Mouse (Mus musculus): ENCODE results near the gene Adgrb2. TPM values are rescaled to one million over a fixed set of nuclear protein-coding genes. Genes with fewer than 3 reads are reported as not detected.

Gene Adgrb2
- 2.1 and 2.2 TPM in 2 replicates for polyA plus RNA-seq (2014; fragmentation: Nextera tagmentation; extraction: Ambion mirVana)

- Histone ChIP-seq H3K4me2 (ENCODE audit: low read depth, low read length) (peak within 1 kb of the TSS; percentile 99), H3K27ac (replicated peaks; ENCODE audit: low read depth, low read length) (no peak within 1 kb of the TSS), H3K36me3 (replicated peaks; ENCODE audit: control insufficient read depth, insufficient read depth, low read depth, low read length) (no peaks in the 10 kb centered on the region), H3K27me3 (ENCODE audit: control insufficient read depth, insufficient read depth, low read length) (peaks cover 41% of the 10 kb centered on the region), H3K4me1 (ENCODE audit: control insufficient read depth, insufficient read depth, low read length) (peaks cover 16% of the 10 kb centered on the region), H3K4me3 (ENCODE audit: low read depth, low read length) (peak within 1 kb of the TSS; percentile 54), H3K9me3 (replicated peaks; ENCODE audit: control insufficient read depth, low read length) (no peaks in the 10 kb centered on the region), H3K9ac (replicated peaks; ENCODE audit: low read length) (peak within 1 kb of the TSS; percentile 72)
- WGBS, result under 1% methylated on average over 22 of the region's 77 CpGs
- ATAC-seq (replicated peaks; ENCODE audit: insufficient number of reproducible peaks, low FRiP score, low TSS enrichment, low read depth) (peak; percentile 45), DNase-seq (ENCODE audit: low spot score) (peak; percentile 61)
Observed at GRCm38 (mm10) chr4:129984421-129985061, at the start of gene Adgrb2. Adgrb2 (plus strand) TSS chr4:129984870.

- Histone ChIP-seq H3K4me1 (ENCODE audit: control insufficient read depth, insufficient read depth, low read length) (no peaks in the 10 kb centered on the region), H3K4me2 (ENCODE audit: low read depth, low read length) (no peak overlapping the region), H3K36me3 (replicated peaks; ENCODE audit: control insufficient read depth, insufficient read depth, low read depth, low read length) (no peaks in the 10 kb centered on the region), H3K9ac (replicated peaks; ENCODE audit: low read length) (no peak overlapping the region), H3K9me3 (replicated peaks; ENCODE audit: control insufficient read depth, low read length) (no peaks in the 10 kb centered on the region), H3K4me3 (ENCODE audit: low read depth, low read length) (no peak overlapping the region), H3K27me3 (ENCODE audit: control insufficient read depth, insufficient read depth, low read length) (no peaks in the 10 kb centered on the region), H3K27ac (replicated peaks; ENCODE audit: low read depth, low read length) (no peak overlapping the region)
- 74% methylated on average over 6 of the region's 6 CpGs for WGBS
- DNase-seq (ENCODE audit: low spot score) (no peak), ATAC-seq (replicated peaks; ENCODE audit: insufficient number of reproducible peaks, low FRiP score, low TSS enrichment, low read depth) (no peak)
Observed at GRCm38 (mm10) chr4:129951359-129951821, 33.3 kb upstream of the Adgrb2 start.

- 52% methylated on average over 5 of the region's 5 CpGs for WGBS
- Histone ChIP-seq H3K9ac (replicated peaks; ENCODE audit: low read length) (no peak overlapping the region), H3K27ac (replicated peaks; ENCODE audit: low read depth, low read length) (no peak overlapping the region)
Observed at GRCm38 (mm10) chr4:129952241-129952810, 32.3 kb upstream of the Adgrb2 start.

GRCm38 (mm10) chr4:129954527-129954926 is 30.1 kb upstream of the Adgrb2 start:
- Histone ChIP-seq H3K36me3 (replicated peaks; ENCODE audit: control insufficient read depth, insufficient read depth, low read depth, low read length) (no peaks in the 10 kb centered on the region), H3K4me1 (ENCODE audit: control insufficient read depth, insufficient read depth, low read length) (no peaks in the 10 kb centered on the region), H3K4me2 (ENCODE audit: low read depth, low read length) (no peak overlapping the region), H3K9me3 (replicated peaks; ENCODE audit: control insufficient read depth, low read length) (no peaks in the 10 kb centered on the region), H3K4me3 (ENCODE audit: low read depth, low read length) (no peak overlapping the region), H3K27me3 (ENCODE audit: control insufficient read depth, insufficient read depth, low read length) (no peaks in the 10 kb centered on the region), H3K9ac (replicated peaks; ENCODE audit: low read length) (no peak overlapping the region), H3K27ac (replicated peaks; ENCODE audit: low read depth, low read length) (no peak overlapping the region)
- WGBS, result 62% methylated on average over 2 of the region's 2 CpGs
- DNase-seq (ENCODE audit: low spot score) (no peak), ATAC-seq (replicated peaks; ENCODE audit: insufficient number of reproducible peaks, low FRiP score, low TSS enrichment, low read depth) (no peak)

More at GRCm38 (mm10) chr4:129952241-129952810, 32.3 kb upstream of the Adgrb2 start:
- DNase-seq (ENCODE audit: low spot score) (no peak), ATAC-seq (replicated peaks; ENCODE audit: insufficient number of reproducible peaks, low FRiP score, low TSS enrichment, low read depth) (no peak)
- no peak overlapping the region for H3K4me3 ChIP-seq (ENCODE audit: low read depth, low read length)
- no peaks in the 10 kb centered on the region for H3K36me3 ChIP-seq (replicated peaks; ENCODE audit: control insufficient read depth, insufficient read depth, low read depth, low read length)
- no peaks in the 10 kb centered on the region for H3K4me1 ChIP-seq (ENCODE audit: control insufficient read depth, insufficient read depth, low read length)
- H3K4me2 ChIP-seq (ENCODE audit: low read depth, low read length), result no peak overlapping the region
- H3K27me3 ChIP-seq (ENCODE audit: control insufficient read depth, insufficient read depth, low read length), result no peaks in the 10 kb centered on the region
- no peaks in the 10 kb centered on the region for H3K9me3 ChIP-seq (replicated peaks; ENCODE audit: control insufficient read depth, low read length)

GRCm38 (mm10) chr4:129960180-129960944 is 24.3 kb upstream of the Adgrb2 start:
- Histone ChIP-seq H3K4me2 (ENCODE audit: low read depth, low read length) (peak overlapping the region; percentile 90), H3K9ac (replicated peaks; ENCODE audit: low read length) (peak overlapping the region; percentile 14), H3K27ac (replicated peaks; ENCODE audit: low read depth, low read length) (no peak overlapping the region), H3K27me3 (ENCODE audit: control insufficient read depth, insufficient read depth, low read length) (no peaks in the 10 kb centered on the region), H3K9me3 (replicated peaks; ENCODE audit: control insufficient read depth, low read length) (no peaks in the 10 kb centered on the region), H3K36me3 (replicated peaks; ENCODE audit: control insufficient read depth, insufficient read depth, low read depth, low read length) (no peaks in the 10 kb centered on the region), H3K4me1 (ENCODE audit: control insufficient read depth, insufficient read depth, low read length) (0 out of 2 replicates have a peak, but pooled peaks cover 3% of the 10 kb centered on the region), H3K4me3 (ENCODE audit: low read depth, low read length) (peak overlapping the region; percentile 34)
- DNase-seq (ENCODE audit: low spot score), result peak; percentile 85
- ATAC-seq (replicated peaks; ENCODE audit: insufficient number of reproducible peaks, low FRiP score, low TSS enrichment, low read depth), result peak; percentile 74
- 3% methylated on average over 36 of the region's 37 CpGs for WGBS

- H3K9me3 ChIP-seq (replicated peaks; ENCODE audit: control insufficient read depth, low read length), result no peaks in the 10 kb centered on the region
- no peak overlapping the region for H3K27ac ChIP-seq (replicated peaks; ENCODE audit: low read depth, low read length)
- no peak overlapping the region for H3K9ac ChIP-seq (replicated peaks; ENCODE audit: low read length)
- 50% methylated on average over 11 of the region's 11 CpGs for WGBS
- H3K4me3 ChIP-seq (ENCODE audit: low read depth, low read length), result no peak overlapping the region
- H3K27me3 ChIP-seq (ENCODE audit: control insufficient read depth, insufficient read depth, low read length), result no peaks in the 10 kb centered on the region
- no peaks in the 10 kb centered on the region for H3K36me3 ChIP-seq (replicated peaks; ENCODE audit: control insufficient read depth, insufficient read depth, low read depth, low read length)
- H3K4me2 ChIP-seq (ENCODE audit: low read depth, low read length), result no peak overlapping the region
- H3K4me1 ChIP-seq (ENCODE audit: control insufficient read depth, insufficient read depth, low read length), result no peaks in the 10 kb centered on the region; the same call in 1 of the 2 replicates
- no peak for DNase-seq (ENCODE audit: low spot score)
- no peak for ATAC-seq (replicated peaks; ENCODE audit: insufficient number of reproducible peaks, low FRiP score, low TSS enrichment, low read depth)
Observed at GRCm38 (mm10) chr4:129965294-129965693, 19.4 kb upstream of the Adgrb2 start.

GRCm38 (mm10) chr4:129966201-129966600 is 18.5 kb upstream of the Adgrb2 start:
- no peak overlapping the region for H3K9ac ChIP-seq (replicated peaks; ENCODE audit: low read length)
- no peak overlapping the region for H3K4me2 ChIP-seq (ENCODE audit: low read depth, low read length)
- no peaks in the 10 kb centered on the region for H3K27me3 ChIP-seq (ENCODE audit: control insufficient read depth, insufficient read depth, low read length)
- no peaks in the 10 kb centered on the region for H3K36me3 ChIP-seq (replicated peaks; ENCODE audit: control insufficient read depth, insufficient read depth, low read depth, low read length)
- ATAC-seq (replicated peaks; ENCODE audit: insufficient number of reproducible peaks, low FRiP score, low TSS enrichment, low read depth) (no peak), DNase-seq (ENCODE audit: low spot score) (no peak)
- H3K4me1 ChIP-seq (ENCODE audit: control insufficient read depth, insufficient read depth, low read length), result no peaks in the 10 kb centered on the region; the same call in 1 of the 2 replicates
- H3K9me3 ChIP-seq (replicated peaks; ENCODE audit: control insufficient read depth, low read length), result no peaks in the 10 kb centered on the region
- H3K27ac ChIP-seq (replicated peaks; ENCODE audit: low read depth, low read length), result no peak overlapping the region
- 15% methylated on average over 10 of the region's 10 CpGs for WGBS
- H3K4me3 ChIP-seq (ENCODE audit: low read depth, low read length), result no peak overlapping the region
